Mouse (Mus musculus): ENCODE results near the gene Xrcc4. TPM values are rescaled to one million over a fixed set of nuclear protein-coding genes. Genes with fewer than 3 reads are reported as not detected.
"Not testable (repeated sequence)": the region's sequence is repeated elsewhere in the genome, so short reads cannot be mapped to it uniquely, and the experiment has no call there.

The Xrcc4 gene
- total RNA-seq, 1 experiment, result 11.5 TPM

GRCm38 (mm10) chr13:89777146-89777545 lies 312.3 kb downstream of the Xrcc4 start:
- no peak overlapping the region for H3K27ac ChIP-seq (ENCODE audit: insufficient read depth, low read depth, low read length, poor library complexity, severe bottlenecking)
- H3K36me3 ChIP-seq (ENCODE audit: control insufficient read depth, insufficient read depth, low read length, poor library complexity, severe bottlenecking), result no peaks in the 10 kb centered on the region
- H3K4me3 ChIP-seq (ENCODE audit: insufficient read depth in 1 of 2, low read depth in 1 of 2, low read length in 2 of 2, poor library complexity in 1 of 2, severe bottlenecking in 1 of 2), result no peak overlapping the region
- in situ Hi-C loops (cut with MboI; ENCODE audit: low sequenced_read_pairs in 2 of 2, unreplicated experiment in 2 of 2), result no loop called here
- no peaks in the 10 kb centered on the region for H3K9me3 ChIP-seq (ENCODE audit: control insufficient read depth, insufficient read depth, low read depth, low read length)
- no peak overlapping the region for H3K9ac ChIP-seq (ENCODE audit: insufficient read depth, low read depth, low read length, poor library complexity, severe bottlenecking)
- H3K4me1 ChIP-seq (ENCODE audit: control insufficient read depth in 2 of 2, insufficient read depth in 2 of 2, low read length in 2 of 2, poor library complexity in 1 of 2), result peaks cover 0 to 2% of the 10 kb centered on the region in 2 experiments; a peak in 2 of 4 replicates
- TF ChIP-seq CHD2 (IDR thresholded peaks at IDR 0.05; ENCODE audit: low read depth, low read length), result no peak
- DNase-seq (ENCODE audit: low read depth, low spot score), result no peak

GRCm38 (mm10) chr13:89766551-89766950 lies 322.9 kb downstream of the Xrcc4 start:
- Histone ChIP-seq H3K4me3 (ENCODE audit: insufficient read depth in 1 of 2, low read depth in 1 of 2, low read length in 2 of 2, poor library complexity in 1 of 2, severe bottlenecking in 1 of 2) (no peak overlapping the region), H3K9ac (ENCODE audit: insufficient read depth, low read depth, low read length, poor library complexity, severe bottlenecking) (no peak overlapping the region), H3K4me1 (ENCODE audit: control insufficient read depth in 2 of 2, insufficient read depth in 2 of 2, low read length in 2 of 2, poor library complexity in 1 of 2) (no peaks in the 10 kb centered on the region), H3K36me3 (ENCODE audit: control insufficient read depth, insufficient read depth, low read length, poor library complexity, severe bottlenecking) (no peaks in the 10 kb centered on the region), H3K9me3 (ENCODE audit: control insufficient read depth, insufficient read depth, low read depth, low read length) (no peaks in the 10 kb centered on the region), H3K27ac (ENCODE audit: insufficient read depth, low read depth, low read length, poor library complexity, severe bottlenecking) (no peak overlapping the region)
- no peak for DNase-seq (ENCODE audit: low read depth, low spot score)
- TF ChIP-seq ZC3H11A (IDR thresholded peaks at IDR 0.05; ENCODE audit: borderline replicate concordance, low read depth, low read length), result no peak
- no peak for TF ChIP-seq CHD2 (IDR thresholded peaks at IDR 0.05; ENCODE audit: low read depth, low read length)
- no peak for TF ChIP-seq MAFK (IDR thresholded peaks at IDR 0.05; ENCODE audit: insufficient read depth, low read depth, low read length)
- no peak for TF ChIP-seq HCFC1 (IDR thresholded peaks at IDR 0.05; ENCODE audit: borderline replicate concordance, insufficient read depth, low read length)
- no peak for TF ChIP-seq ZNF384 (IDR thresholded peaks at IDR 0.05; ENCODE audit: low read depth, low read length)
- in situ Hi-C loops (cut with MboI; ENCODE audit: low sequenced_read_pairs in 2 of 2, unreplicated experiment in 2 of 2), result no loop called here

DNA sequence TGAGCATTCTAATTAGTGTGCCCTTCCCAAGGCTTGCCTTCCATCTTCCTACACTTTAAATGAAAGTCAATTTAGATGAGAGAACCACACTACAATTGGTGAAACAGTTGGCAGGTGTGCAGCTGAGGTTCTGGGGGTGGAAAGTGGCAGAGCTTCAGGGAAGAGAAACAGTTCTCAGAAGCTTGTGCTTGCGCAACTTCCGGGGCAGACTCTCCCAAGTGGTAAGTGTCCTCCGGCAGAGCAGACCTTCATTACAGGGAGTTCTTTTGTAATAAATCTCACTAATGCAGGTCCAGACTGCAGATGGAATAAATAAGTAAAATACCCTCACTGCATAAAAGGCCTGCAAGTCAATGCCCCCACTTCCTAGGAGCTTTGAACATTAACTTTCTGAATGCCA lies 323.4 kb downstream of the Xrcc4 start:
- Histone ChIP-seq H3K4me3 (ENCODE audit: insufficient read depth in 1 of 2, low read depth in 1 of 2, low read length in 2 of 2, poor library complexity in 1 of 2, severe bottlenecking in 1 of 2) (no peak overlapping the region), H3K4me1 (ENCODE audit: control insufficient read depth in 2 of 2, insufficient read depth in 2 of 2, low read length in 2 of 2, poor library complexity in 1 of 2) (no peaks in the 10 kb centered on the region), H3K9ac (ENCODE audit: insufficient read depth, low read depth, low read length, poor library complexity, severe bottlenecking) (no peak overlapping the region), H3K36me3 (ENCODE audit: control insufficient read depth, insufficient read depth, low read length, poor library complexity, severe bottlenecking) (no peaks in the 10 kb centered on the region), H3K9me3 (ENCODE audit: control insufficient read depth, insufficient read depth, low read depth, low read length) (no peaks in the 10 kb centered on the region), H3K27ac (ENCODE audit: insufficient read depth, low read depth, low read length, poor library complexity, severe bottlenecking) (no peak overlapping the region)
- in situ Hi-C loops (cut with MboI; ENCODE audit: low sequenced_read_pairs in 2 of 2, unreplicated experiment in 2 of 2), result no loop called here
- no peak for DNase-seq (ENCODE audit: low read depth, low spot score)
- TF ChIP-seq HCFC1 (IDR thresholded peaks at IDR 0.05; ENCODE audit: borderline replicate concordance, insufficient read depth, low read length) (no peak), ZNF384 (IDR thresholded peaks at IDR 0.05; ENCODE audit: low read depth, low read length) (no peak), ZC3H11A (IDR thresholded peaks at IDR 0.05; ENCODE audit: borderline replicate concordance, low read depth, low read length) (no peak), MAFK (IDR thresholded peaks at IDR 0.05; ENCODE audit: insufficient read depth, low read depth, low read length) (no peak), CHD2 (IDR thresholded peaks at IDR 0.05; ENCODE audit: low read depth, low read length) (no peak)

- Histone ChIP-seq H3K4me3 (ENCODE audit: insufficient read depth in 1 of 2, low read depth in 1 of 2, low read length in 2 of 2, poor library complexity in 1 of 2, severe bottlenecking in 1 of 2) (no peak overlapping the region), H3K9me3 (ENCODE audit: control insufficient read depth, insufficient read depth, low read depth, low read length) (no peaks in the 10 kb centered on the region), H3K9ac (ENCODE audit: insufficient read depth, low read depth, low read length, poor library complexity, severe bottlenecking) (no peak overlapping the region), H3K36me3 (ENCODE audit: control insufficient read depth, insufficient read depth, low read length, poor library complexity, severe bottlenecking) (no peaks in the 10 kb centered on the region), H3K4me1 (ENCODE audit: control insufficient read depth in 2 of 2, insufficient read depth in 2 of 2, low read length in 2 of 2, poor library complexity in 1 of 2) (no peaks in the 10 kb centered on the region), H3K27ac (ENCODE audit: insufficient read depth, low read depth, low read length, poor library complexity, severe bottlenecking) (no peak overlapping the region)
- in situ Hi-C loops (cut with MboI; ENCODE audit: low sequenced_read_pairs in 2 of 2, unreplicated experiment in 2 of 2), result no loop called here
- TF ChIP-seq HCFC1 (IDR thresholded peaks at IDR 0.05; ENCODE audit: borderline replicate concordance, insufficient read depth, low read length) (no peak), ZC3H11A (IDR thresholded peaks at IDR 0.05; ENCODE audit: borderline replicate concordance, low read depth, low read length) (no peak), MAFK (IDR thresholded peaks at IDR 0.05; ENCODE audit: insufficient read depth, low read depth, low read length) (no peak), ZNF384 (IDR thresholded peaks at IDR 0.05; ENCODE audit: low read depth, low read length) (no peak), CHD2 (IDR thresholded peaks at IDR 0.05; ENCODE audit: low read depth, low read length) (no peak)
- DNase-seq (ENCODE audit: low read depth, low spot score), result no peak
Measured at GRCm38 (mm10) chr13:89762339-89762738, 327.1 kb downstream of the Xrcc4 start.

- H3K9ac ChIP-seq (ENCODE audit: insufficient read depth, low read depth, low read length, poor library complexity, severe bottlenecking), result no peak overlapping the region
- no peak for TF ChIP-seq MAFK (IDR thresholded peaks at IDR 0.05; ENCODE audit: insufficient read depth, low read depth, low read length)
- no peak for TF ChIP-seq CHD2 (IDR thresholded peaks at IDR 0.05; ENCODE audit: low read depth, low read length)
- no peak for TF ChIP-seq ZC3H11A (IDR thresholded peaks at IDR 0.05; ENCODE audit: borderline replicate concordance, low read depth, low read length)
- TF ChIP-seq ZNF384 (IDR thresholded peaks at IDR 0.05; ENCODE audit: low read depth, low read length), result no peak
- no peak for TF ChIP-seq HCFC1 (IDR thresholded peaks at IDR 0.05; ENCODE audit: borderline replicate concordance, insufficient read depth, low read length)
- H3K4me1 ChIP-seq (ENCODE audit: control insufficient read depth in 2 of 2, insufficient read depth in 2 of 2, low read length in 2 of 2, poor library complexity in 1 of 2), result no peaks in the 10 kb centered on the region
- no peaks in the 10 kb centered on the region for H3K36me3 ChIP-seq (ENCODE audit: control insufficient read depth, insufficient read depth, low read length, poor library complexity, severe bottlenecking)
- in situ Hi-C loops (cut with MboI; ENCODE audit: low sequenced_read_pairs in 2 of 2, unreplicated experiment in 2 of 2), result no loop called here
- no peaks in the 10 kb centered on the region for H3K9me3 ChIP-seq (ENCODE audit: control insufficient read depth, insufficient read depth, low read depth, low read length)
- H3K4me3 ChIP-seq (ENCODE audit: insufficient read depth in 1 of 2, low read depth in 1 of 2, low read length in 2 of 2, poor library complexity in 1 of 2, severe bottlenecking in 1 of 2), result no peak overlapping the region
- no peak overlapping the region for H3K27ac ChIP-seq (ENCODE audit: insufficient read depth, low read depth, low read length, poor library complexity, severe bottlenecking)
- DNase-seq (ENCODE audit: low read depth, low spot score), result no peak
Measured at GRCm38 (mm10) chr13:89756347-89756746, 333.1 kb downstream of the Xrcc4 start.

DNA sequence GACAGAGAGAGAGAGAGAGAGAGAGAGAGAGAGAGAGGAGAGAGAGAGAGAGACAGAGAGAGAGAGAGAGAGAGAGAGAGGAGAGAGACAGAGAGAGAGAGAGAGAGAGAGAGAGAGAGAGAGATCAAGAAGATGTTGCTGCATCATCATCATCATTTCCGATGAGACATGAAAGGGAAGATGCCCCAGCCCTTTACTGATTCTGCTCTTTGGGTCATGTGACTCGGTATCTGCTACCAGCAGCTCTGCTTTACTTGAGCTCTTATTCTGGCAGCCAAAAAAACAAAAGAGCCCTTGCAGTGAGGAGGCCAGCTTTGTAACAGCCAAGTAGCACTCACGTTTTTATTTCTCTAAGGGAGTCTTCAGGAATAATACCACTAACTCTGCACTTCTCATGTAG lies 338.8 kb downstream of the Xrcc4 start:
- DNase-seq (ENCODE audit: low read depth, low spot score); H3K9me3 ChIP-seq (ENCODE audit: control insufficient read depth, insufficient read depth, low read depth, low read length); H3K9ac ChIP-seq (ENCODE audit: insufficient read depth, low read depth, low read length, poor library complexity, severe bottlenecking); H3K4me1 ChIP-seq (ENCODE audit: control insufficient read depth in 2 of 2, insufficient read depth in 2 of 2, low read length in 2 of 2, poor library complexity in 1 of 2); in situ Hi-C loops (cut with MboI; ENCODE audit: low sequenced_read_pairs in 2 of 2, unreplicated experiment in 2 of 2); H3K4me3 ChIP-seq (ENCODE audit: insufficient read depth in 1 of 2, low read depth in 1 of 2, low read length in 2 of 2, poor library complexity in 1 of 2, severe bottlenecking in 1 of 2); H3K36me3 ChIP-seq (ENCODE audit: control insufficient read depth, insufficient read depth, low read length, poor library complexity, severe bottlenecking); H3K27ac ChIP-seq (ENCODE audit: insufficient read depth, low read depth, low read length, poor library complexity, severe bottlenecking): not testable (repeated sequence)

Measured in ES-E14 (cell line).